Mouse (Mus musculus) heart, adult 2 months (tissue): Measurements from ENCODE around the gene Ptprn2. TPM values are rescaled to one million over a fixed set of nuclear protein-coding genes. Genes with fewer than 3 reads are reported as not detected.
A peak's percentile ranks its signal among the peaks of the same experiment; 100 is the strongest.

Source experiments
- DNase-seq, 2 experiments: peaks; one replicate each; pipeline ENCODE4 v3.0.0; 2021
- H3K27ac ChIP-seq: fragments of 200-600 bp; 2 replicates; pipeline ENCODE4 v1.8.1; 2022
- H3K27me3 ChIP-seq: fragments of 200-500 bp; 2 replicates; pipeline ENCODE4 v1.6.1; 2012; ENCODE audit warnings: mild to moderate bottlenecking, low read length, inconsistent platforms, mixed read lengths; ENCODE audit not compliant: control insufficient read depth, insufficient read depth
- H3K36me3 ChIP-seq: fragments of 200-500 bp; 2 replicates; pipeline ENCODE4 v1.6.1; 2012; ENCODE audit warnings: low read length, inconsistent platforms; ENCODE audit not compliant: control insufficient read depth, insufficient read depth
- H3K4me1 ChIP-seq: fragments of 200-500 bp; 2 replicates; pipeline ENCODE4 v1.6.1; 2011; ENCODE audit warnings: low read length; ENCODE audit not compliant: control insufficient read depth, insufficient read depth
- H3K4me3 ChIP-seq: fragments of 200-600 bp; 2 replicates; pipeline ENCODE4 v1.8.1; 2022
- H3K79me2 ChIP-seq: fragments of 200-500 bp; replicated peaks from 2 replicates; pipeline ENCODE4 v1.6.1; 2012; ENCODE audit warnings: mild to moderate bottlenecking, inconsistent platforms, low read length, moderate library complexity, mixed read lengths; ENCODE audit not compliant: control insufficient read depth, insufficient read depth
- H3K9ac ChIP-seq: fragments of 200-500 bp; 2 replicates; pipeline ENCODE4 v1.6.1; 2012; ENCODE audit warnings: low read depth, mild to moderate bottlenecking, control low read depth, inconsistent platforms, low read length, mixed read lengths
- CTCF ChIP-seq: fragments of 200-600 bp; IDR thresholded peaks from 2 replicates; pipeline ENCODE4 v1.8.1; 2022; ENCODE audit warnings: antibody characterized with exemption, mild to moderate bottlenecking, moderate library complexity
- EP300 ChIP-seq: fragments of 200-500 bp; IDR thresholded peaks from 2 replicates; pipeline ENCODE4 v1.6.1; 2011; ENCODE audit warnings: low read depth, low read length, control low read depth; ENCODE audit not compliant: insufficient read depth
- POLR2A ChIP-seq: fragments of 200-500 bp; IDR thresholded peaks from 2 replicates; pipeline ENCODE4 v1.6.1; 2011; ENCODE audit warnings: mild to moderate bottlenecking, low read depth, low read length, control low read depth; ENCODE audit not compliant: insufficient read depth
- WGBS: fragments of 180-500 bp; shearing (Covaris S2); methylation state at CpG from one replicate; pipeline ENCODE4 v1.1.7; 2018; 5-methylcytosine and 5-hydroxymethylcytosine counted together
- intact Hi-C: fragments of 180-260 bp; cut with DNase I; formaldehyde crosslinking; loops from one replicate; pipeline ENCODE4 v1.15.1; 2025
- polyA plus RNA-seq: library from polyadenylated mRNA; depleted of rRNA; stranded (reverse); fragments of >200 nt; gene quantifications from 2 replicates; pipeline ENCODE4 v1.2.3, GENCODE M21; 2012
- total RNA-seq, 2 experiments: library from RNA; stranded (reverse); gene quantifications; 2 replicates each; pipeline ENCODE4 v1.2.3; 2021

Gene Ptprn2
- total and polyA plus RNA-seq, 3 experiments = 0.21 to 0.23 TPM; not detected in 1

DNA sequence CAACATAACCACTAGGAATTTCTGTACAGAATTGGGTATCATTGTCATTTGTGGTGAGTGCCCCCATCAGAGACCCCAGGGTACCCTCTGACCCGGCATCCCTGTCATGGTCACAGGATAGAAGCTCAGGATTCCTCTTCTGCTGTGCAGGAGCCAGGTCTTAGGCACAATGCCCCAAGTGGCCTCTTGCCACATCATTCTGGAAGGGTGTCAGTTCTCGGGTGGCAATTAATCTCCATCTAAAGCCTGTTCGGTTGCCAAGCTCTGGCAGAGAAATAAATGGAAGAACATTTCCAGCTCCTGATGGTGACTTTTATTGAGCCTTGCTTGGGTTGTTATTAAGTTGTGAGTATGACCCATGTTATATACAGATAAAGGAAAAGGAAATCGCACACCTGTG is 655.4 kb downstream of the Ptprn2 start:
- intact Hi-C loops = no loop called here
- peak in 1 of 2 experiments; percentile 21 for DNase-seq
- no peaks in the 10 kb centered on the region for H3K36me3 ChIP-seq

DNA sequence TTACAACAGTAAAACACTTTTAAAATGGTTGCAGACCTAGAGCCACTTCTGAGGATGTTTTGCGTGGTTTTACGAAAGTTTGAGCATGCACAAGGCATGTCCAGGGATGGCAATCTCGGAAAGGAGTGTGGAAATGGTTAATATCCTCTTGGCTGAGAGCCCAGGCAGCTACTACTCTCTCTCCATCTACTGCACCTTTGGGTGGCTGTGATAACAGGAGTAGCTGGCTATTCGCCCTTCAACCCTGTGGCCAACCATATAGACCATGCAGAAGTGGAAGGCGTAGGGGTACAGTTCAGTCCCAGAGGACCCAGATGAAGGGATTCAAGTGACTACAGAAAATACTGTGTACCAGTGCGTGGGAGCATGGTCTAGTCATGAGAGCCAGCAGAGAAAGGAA is 655.9 kb downstream of the Ptprn2 start:
- Histone ChIP-seq H3K9ac (no peak overlapping the region), H3K27ac (no peak overlapping the region), H3K4me1 (no peaks in the 10 kb centered on the region), H3K79me2 (no peaks in the 10 kb centered on the region), H3K36me3 (no peaks in the 10 kb centered on the region), H3K27me3 (no peaks in the 10 kb centered on the region), H3K4me3 (no peak overlapping the region)
- no peak for DNase-seq
- TF ChIP-seq CTCF (no peak), EP300 (no peak), POLR2A (no peak)
- intact Hi-C loops = no loop called here
- WGBS = 65% methylated on average over 6 of the region's 6 CpGs

More for the DNA sequence above, 655.4 kb downstream of the Ptprn2 start:
- 58% methylated on average over 4 of the region's 4 CpGs for WGBS
- Histone ChIP-seq H3K4me3 (no peak overlapping the region), H3K79me2 (no peaks in the 10 kb centered on the region), H3K9ac (no peak overlapping the region), H3K4me1 (no peaks in the 10 kb centered on the region), H3K27me3 (no peaks in the 10 kb centered on the region), H3K27ac (no peak overlapping the region)
- TF ChIP-seq EP300 = no peak
- TF ChIP-seq POLR2A = no peak

DNA sequence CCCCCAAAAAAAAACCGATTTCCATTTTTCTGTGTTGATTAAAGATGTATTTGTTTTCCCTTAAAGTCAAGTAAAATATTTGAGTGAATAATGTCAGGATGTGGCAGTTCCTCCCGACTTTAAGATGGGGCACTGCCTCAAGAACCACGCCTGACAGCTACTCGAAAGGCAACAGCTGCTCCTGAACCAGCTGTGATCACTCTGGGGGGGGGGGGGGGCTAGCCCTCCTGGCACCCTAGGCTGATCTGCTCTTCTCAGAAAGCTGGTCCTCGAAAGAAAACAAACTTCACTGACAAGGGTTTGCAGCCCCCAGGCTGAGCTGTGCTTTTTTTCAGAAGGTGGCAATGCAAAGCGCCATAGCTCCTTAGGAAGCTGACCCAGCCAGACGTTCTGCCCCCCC is 663.7 kb downstream of the Ptprn2 start:
- Histone ChIP-seq H3K27ac (no peak overlapping the region), H3K4me1 (no peaks in the 10 kb centered on the region), H3K36me3 (no peaks in the 10 kb centered on the region), H3K27me3 (peaks cover 6% of the 10 kb centered on the region; the same call in 1 of the 2 replicates), H3K9ac (no peak overlapping the region), H3K4me3 (no peak overlapping the region), H3K79me2 (no peaks in the 10 kb centered on the region)
- 28% methylated on average over 7 of the region's 7 CpGs for WGBS
- no peak for DNase-seq
- intact Hi-C loops = no loop called here
- TF ChIP-seq CTCF (no peak), POLR2A (no peak), EP300 (no peak)

GRCm38 (mm10) chr12:117150611-117151395 is 665.3 kb downstream of the Ptprn2 start:
- no peaks in the 10 kb centered on the region for H3K79me2 ChIP-seq
- no peaks in the 10 kb centered on the region for H3K4me1 ChIP-seq
- intact Hi-C loops = no loop called here
- peak in 1 of 2 experiments; percentile 2 for DNase-seq
- H3K9ac ChIP-seq = no peak overlapping the region
- no peak for TF ChIP-seq CTCF
- TF ChIP-seq EP300 = no peak
- TF ChIP-seq POLR2A = no peak
- H3K27ac ChIP-seq = no peak overlapping the region
- no peak overlapping the region for H3K4me3 ChIP-seq
- peaks cover 6% of the 10 kb centered on the region; the same call in 1 of the 2 replicates for H3K27me3 ChIP-seq
- WGBS = 25% methylated on average over 33 of the region's 33 CpGs
- H3K36me3 ChIP-seq = no peaks in the 10 kb centered on the region

GRCm38 (mm10) chr12:117151611-117152010 is 666.1 kb downstream of the Ptprn2 start:
- Histone ChIP-seq H3K4me3 (no peak overlapping the region), H3K79me2 (no peaks in the 10 kb centered on the region), H3K4me1 (no peaks in the 10 kb centered on the region), H3K36me3 (no peaks in the 10 kb centered on the region), H3K27ac (no peak overlapping the region), H3K27me3 (peaks cover 11% of the 10 kb centered on the region; the same call in 1 of the 2 replicates), H3K9ac (no peak overlapping the region)
- WGBS = 22% methylated on average over 7 of the region's 7 CpGs
- no peak for DNase-seq
- no peak for TF ChIP-seq EP300
- no peak for TF ChIP-seq CTCF
- no peak for TF ChIP-seq POLR2A
- intact Hi-C loops = no loop called here
